Mouse (Mus musculus) lung, embryonic 14.5 days (tissue): ENCODE measurements at regions not wholly inside any gene's neighbourhood (a gene's known extent, or its start where the extent isn't known, plus 50 kb on each side); places are given as distances from the start of the nearest gene placed in this dataset.

Experiments used
- ATAC-seq: fragments of 200-750 bp; cut with Nextera tagmentation; 2 replicates; pipeline ENCODE4 v1.8.0; 2017; ENCODE audit warnings: mild to moderate bottlenecking, moderate TSS enrichment, moderate library complexity; ENCODE audit not compliant: insufficient read depth
- DNase-seq: peaks from one replicate; pipeline ENCODE4 v3.0.0-alpha.2; 2015
- H3K27ac ChIP-seq: fragments of 300-500 bp; sonication (generic); 2 replicates; pipeline ENCODE4 v1.5.1; 2014; ENCODE audit warnings: low read depth, mild to moderate bottlenecking, moderate library complexity
- H3K27me3 ChIP-seq: fragments of 300-500 bp; sonication (generic); 2 replicates; pipeline ENCODE4 v1.6.1; 2014; ENCODE audit warnings: low read length, control low read depth; ENCODE audit not compliant: insufficient read depth
- H3K36me3 ChIP-seq: fragments of 300-500 bp; sonication (generic); 2 replicates; pipeline ENCODE4 v1.6.1; 2014; ENCODE audit warnings: control low read depth; ENCODE audit not compliant: insufficient read depth
- H3K4me1 ChIP-seq: fragments of 300-500 bp; sonication (generic); 2 replicates; pipeline ENCODE4 v1.6.1; 2014; ENCODE audit warnings: antibody characterized with exemption, control low read depth; ENCODE audit not compliant: insufficient read depth
- H3K4me2 ChIP-seq: fragments of 300-500 bp; sonication (generic); 2 replicates; pipeline ENCODE4 v1.6.1; 2014; ENCODE audit warnings: mild to moderate bottlenecking
- H3K4me3 ChIP-seq: fragments of 300-500 bp; sonication (generic); 2 replicates; pipeline ENCODE4 v1.5.1; 2014; ENCODE audit warnings: low read depth, low read length
- H3K9ac ChIP-seq: fragments of 300-500 bp; sonication (generic); 2 replicates; pipeline ENCODE4 v1.6.1; 2014
- H3K9me3 ChIP-seq: fragments of 300-500 bp; sonication (generic); 2 replicates; pipeline ENCODE4 v1.6.1; 2016; ENCODE audit warnings: low read depth, low read length, control low read depth
- CTCF ChIP-seq: IDR thresholded peaks from 2 replicates; pipeline ENCODE4 v1.5.1; 2016; ENCODE audit warnings: antibody characterized with exemption, low read depth
- WGBS: fragments of 180-500 bp; shearing (Covaris S2); extraction: QIAGEN DNeasy Blood & Tissue Kit; methylation state at CpG from one replicate; pipeline ENCODE4 v1.1.7; 2014; 5-methylcytosine and 5-hydroxymethylcytosine counted together

DNA sequence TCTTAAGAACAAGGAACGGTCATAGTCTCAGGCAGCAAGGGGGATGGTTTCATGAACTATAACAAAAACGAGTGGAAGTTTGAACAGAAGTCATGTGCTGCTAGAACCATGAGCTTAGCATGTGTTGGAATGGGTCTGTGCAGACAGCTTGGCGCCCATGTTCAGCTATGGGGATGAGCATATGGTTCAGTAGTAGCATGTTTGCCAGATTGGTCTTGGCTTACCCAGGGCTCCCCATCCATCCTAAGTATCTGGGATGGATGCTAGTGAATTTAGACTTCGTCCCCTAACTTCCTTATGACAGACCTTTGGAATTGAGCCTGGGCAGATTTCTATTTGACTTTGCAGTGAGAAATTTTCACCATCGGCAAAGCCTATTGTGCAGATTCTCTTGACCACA lies 634.9 kb upstream of the Tmem132c start:
- Histone ChIP-seq H3K9me3 (no peaks in the 10 kb centered on the region), H3K36me3 (no peaks in the 10 kb centered on the region), H3K9ac (no peak overlapping the region), H3K27ac (no peak overlapping the region), H3K4me2 (no peak overlapping the region), H3K4me3 (no peak overlapping the region), H3K27me3 (no peaks in the 10 kb centered on the region), H3K4me1 (no peaks in the 10 kb centered on the region)
- ATAC-seq, result no peak
- TF ChIP-seq CTCF, result no peak
- 73% methylated on average over 5 of the region's 5 CpGs for WGBS
- no peak for DNase-seq

DNA sequence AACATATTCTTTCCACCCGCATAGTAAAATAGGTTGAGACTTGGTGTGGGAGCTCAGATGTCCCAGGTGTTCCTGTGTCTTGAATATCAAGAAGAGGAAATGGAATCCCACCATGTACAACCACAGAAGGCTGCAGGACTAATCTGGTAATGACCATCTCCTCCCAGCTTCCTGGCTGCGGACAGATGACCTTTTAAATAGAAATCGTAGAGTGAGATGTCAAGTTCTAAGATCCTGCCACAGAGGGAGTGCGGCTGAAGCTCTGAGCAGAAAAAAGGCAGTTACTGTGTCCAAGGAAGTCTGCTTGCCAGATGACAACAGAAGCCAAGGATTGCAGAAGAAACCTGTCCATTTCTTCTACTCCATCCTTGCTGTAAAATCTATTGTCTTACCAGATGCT lies 629.0 kb upstream of the Tmem132c start:
- DNase-seq (no peak), ATAC-seq (no peak)
- TF ChIP-seq CTCF, result no peak
- no peak overlapping the region for H3K9ac ChIP-seq
- no peaks in the 10 kb centered on the region for H3K9me3 ChIP-seq
- H3K4me3 ChIP-seq, result no peak overlapping the region
- no peaks in the 10 kb centered on the region for H3K4me1 ChIP-seq
- no peaks in the 10 kb centered on the region for H3K36me3 ChIP-seq
- H3K27me3 ChIP-seq, result no peaks in the 10 kb centered on the region
- 81% methylated on average over 4 of the region's 4 CpGs for WGBS
- H3K27ac ChIP-seq, result no peak overlapping the region
- H3K4me2 ChIP-seq, result no peak overlapping the region

DNA sequence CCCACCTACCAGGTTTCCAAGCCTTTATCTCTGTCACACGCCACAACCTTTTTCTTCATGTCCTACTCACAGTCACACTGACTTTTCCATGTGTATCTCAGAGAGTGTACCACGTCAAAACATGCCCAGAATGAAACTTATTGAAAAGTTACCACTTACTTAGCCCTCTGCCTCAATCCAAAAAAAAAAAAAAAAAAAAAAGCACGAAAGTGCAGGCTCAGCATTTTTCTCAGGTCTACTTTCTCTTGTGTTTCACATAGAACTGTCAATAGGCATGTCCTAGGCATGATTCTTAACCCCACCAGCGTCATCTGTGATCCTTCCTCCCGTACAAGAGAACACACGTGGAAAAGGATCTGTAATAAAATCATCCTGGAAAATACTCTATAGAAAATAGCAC lies 619.1 kb upstream of the Tmem132c start:
- H3K27me3 ChIP-seq, result no peaks in the 10 kb centered on the region
- 70% methylated on average over 6 of the region's 6 CpGs for WGBS
- no peaks in the 10 kb centered on the region for H3K36me3 ChIP-seq
- no peak for TF ChIP-seq CTCF
- no peak overlapping the region for H3K4me2 ChIP-seq
- no peak overlapping the region for H3K9ac ChIP-seq
- no peak for DNase-seq
- no peak overlapping the region for H3K27ac ChIP-seq
- H3K4me1 ChIP-seq, result no peaks in the 10 kb centered on the region
- ATAC-seq, result no peak
- H3K9me3 ChIP-seq, result no peaks in the 10 kb centered on the region
- no peak overlapping the region for H3K4me3 ChIP-seq

DNA sequence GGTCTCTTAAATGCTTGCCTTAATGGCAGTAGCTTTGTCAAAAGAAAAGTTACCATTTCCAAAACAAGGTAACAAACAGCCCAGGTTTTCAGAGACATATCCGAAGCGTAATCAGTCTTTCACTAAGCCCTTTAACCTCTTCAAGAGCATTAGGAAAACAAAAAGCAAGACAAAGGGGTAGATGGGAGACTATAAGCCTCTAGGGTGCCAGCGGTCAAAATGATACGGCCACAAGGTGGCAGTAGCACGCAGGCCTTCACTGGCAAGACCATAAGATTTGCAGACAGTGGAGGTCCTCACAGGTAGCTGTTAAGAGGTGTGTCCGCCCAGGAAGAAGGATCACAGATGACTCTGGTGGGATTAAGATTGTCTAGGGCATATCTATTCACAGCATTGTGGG lies 618.4 kb upstream of the Tmem132c start:
- H3K4me2 ChIP-seq, result no peak overlapping the region
- no peak overlapping the region for H3K4me3 ChIP-seq
- no peak overlapping the region for H3K27ac ChIP-seq
- no peaks in the 10 kb centered on the region for H3K27me3 ChIP-seq
- H3K9ac ChIP-seq, result no peak overlapping the region
- no peaks in the 10 kb centered on the region for H3K9me3 ChIP-seq
- H3K36me3 ChIP-seq, result no peaks in the 10 kb centered on the region
- WGBS, result 10% methylated on average over 6 of the region's 6 CpGs
- DNase-seq (peak; percentile 62), ATAC-seq (no peak)
- no peaks in the 10 kb centered on the region for H3K4me1 ChIP-seq
- peak; percentile 66 for TF ChIP-seq CTCF

DNA sequence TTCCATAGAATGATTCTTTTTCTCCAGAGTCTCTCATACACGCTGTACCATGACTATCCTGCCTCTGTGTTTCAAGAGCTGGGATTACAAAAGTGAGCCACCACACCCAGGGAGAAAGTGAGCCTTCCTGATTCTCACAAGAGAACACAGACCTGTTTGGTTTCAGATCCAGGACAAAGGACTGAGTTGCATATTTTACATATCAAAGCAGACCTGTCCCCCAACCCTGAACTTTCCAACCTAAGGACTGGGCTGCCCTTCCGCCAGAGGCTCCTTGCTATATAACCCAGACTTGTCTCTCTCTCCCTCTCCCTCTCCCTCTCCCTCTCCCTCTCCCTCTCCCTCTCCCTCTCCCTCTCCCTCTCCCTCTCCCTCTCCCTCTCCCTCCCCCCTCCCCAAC lies 611.8 kb upstream of the Tmem132c start:
- H3K9me3 ChIP-seq, result no peaks in the 10 kb centered on the region
- H3K9ac ChIP-seq, result no peak overlapping the region
- no peak for TF ChIP-seq CTCF
- H3K27me3 ChIP-seq, result no peaks in the 10 kb centered on the region
- ATAC-seq, result no peak
- no peak overlapping the region for H3K4me2 ChIP-seq
- WGBS, result 43% methylated on average over 2 of the region's 2 CpGs
- no peaks in the 10 kb centered on the region for H3K36me3 ChIP-seq
- no peaks in the 10 kb centered on the region for H3K4me1 ChIP-seq
- H3K27ac ChIP-seq, result no peak overlapping the region
- no peak for DNase-seq
- H3K4me3 ChIP-seq, result no peak overlapping the region

DNA sequence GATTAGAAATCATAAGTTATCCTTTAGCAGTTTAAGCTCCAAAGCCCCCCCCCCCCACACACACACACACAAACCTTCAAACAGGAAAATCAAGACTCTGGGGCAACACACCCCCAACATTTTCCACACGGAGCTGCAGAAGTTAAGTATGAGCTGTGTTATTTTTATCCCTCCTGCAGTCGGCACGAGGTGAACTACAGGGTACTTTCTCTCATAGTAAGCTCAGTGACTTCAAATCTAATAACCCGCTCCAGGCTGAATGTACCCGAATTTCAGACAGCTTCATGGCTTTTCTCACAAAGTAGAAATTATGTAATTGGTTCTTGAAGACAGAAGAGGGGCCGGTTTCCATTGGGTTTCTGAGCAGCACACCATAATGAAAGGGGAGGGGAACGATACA lies 591.2 kb upstream of the Tmem132c start:
- no peak overlapping the region for H3K4me3 ChIP-seq
- no peak for ATAC-seq
- H3K36me3 ChIP-seq, result no peaks in the 10 kb centered on the region
- H3K27ac ChIP-seq, result no peak overlapping the region
- no peaks in the 10 kb centered on the region for H3K27me3 ChIP-seq
- no peak for TF ChIP-seq CTCF
- no peak for DNase-seq
- H3K9me3 ChIP-seq, result no peaks in the 10 kb centered on the region
- no peak overlapping the region for H3K9ac ChIP-seq
- H3K4me2 ChIP-seq, result no peak overlapping the region
- no peaks in the 10 kb centered on the region for H3K4me1 ChIP-seq
- WGBS, result 82% methylated on average over 7 of the region's 7 CpGs

DNA sequence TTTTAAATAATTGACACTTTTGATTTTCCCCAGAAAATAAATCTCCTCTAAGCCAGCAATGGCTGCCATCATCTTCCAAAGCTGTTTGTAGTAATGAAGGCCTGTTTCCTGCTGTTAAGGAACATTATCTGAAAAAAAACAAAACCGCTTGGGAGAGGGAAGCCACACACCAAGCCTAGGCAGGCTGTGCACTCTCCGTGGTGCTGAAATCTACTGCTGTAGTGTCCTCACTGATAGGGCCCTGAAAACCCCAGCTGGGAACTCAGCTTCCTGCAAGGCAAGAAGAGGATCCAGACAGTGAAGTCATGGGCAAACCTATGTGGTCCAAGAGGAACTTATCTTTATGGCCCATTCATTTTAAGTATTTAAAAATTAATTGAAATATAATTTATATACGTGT lies 590.2 kb upstream of the Tmem132c start:
- Histone ChIP-seq H3K27ac (no peak overlapping the region), H3K4me3 (no peak overlapping the region), H3K9ac (no peak overlapping the region), H3K4me2 (no peak overlapping the region), H3K27me3 (no peaks in the 10 kb centered on the region), H3K36me3 (no peaks in the 10 kb centered on the region), H3K4me1 (no peaks in the 10 kb centered on the region), H3K9me3 (no peaks in the 10 kb centered on the region)
- 15% methylated on average over 3 of the region's 3 CpGs for WGBS
- DNase-seq (peak; percentile 89), ATAC-seq (peak; percentile 71; the same call in 1 of the 2 replicates)
- no peak for TF ChIP-seq CTCF

DNA sequence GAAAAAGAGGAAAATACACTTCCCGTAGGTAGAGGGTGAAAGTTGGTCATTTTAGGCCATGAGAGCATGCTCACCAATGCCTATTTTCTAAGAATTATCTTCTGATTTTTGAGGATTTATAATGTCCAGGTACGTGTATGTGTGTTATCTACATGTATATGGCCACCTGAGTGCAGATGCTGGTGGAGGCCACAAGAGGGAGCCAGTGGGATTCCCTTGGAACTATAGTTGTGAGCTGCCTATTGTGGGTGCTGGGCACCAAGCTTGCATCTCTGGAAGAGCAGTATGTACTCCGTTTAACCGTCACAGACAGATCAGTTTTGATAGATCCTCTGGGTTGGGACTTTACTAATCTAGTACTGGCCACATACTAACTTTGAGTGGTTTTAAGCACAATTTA lies 579.0 kb upstream of the Tmem132c start:
- H3K9me3 ChIP-seq, result no peaks in the 10 kb centered on the region
- no peak overlapping the region for H3K4me3 ChIP-seq
- no peaks in the 10 kb centered on the region for H3K36me3 ChIP-seq
- ATAC-seq (no peak), DNase-seq (no peak)
- H3K27ac ChIP-seq, result no peak overlapping the region
- no peaks in the 10 kb centered on the region for H3K27me3 ChIP-seq
- no peak for TF ChIP-seq CTCF
- H3K4me1 ChIP-seq, result no peaks in the 10 kb centered on the region
- 84% methylated on average over 4 of the region's 4 CpGs for WGBS
- no peak overlapping the region for H3K9ac ChIP-seq
- no peak overlapping the region for H3K4me2 ChIP-seq
